Mouse (Mus musculus) liver, adult 2 months (tissue): ENCODE measurements around the gene Usp2.

ENCODE experiments used
- CTCF ChIP-seq: fragments of 200-500 bp; IDR thresholded peaks from 2 replicates; pipeline ENCODE4 v1.5.1; 2011; ENCODE audit warnings: low read depth, low read length, control low read depth
- POLR2A ChIP-seq: fragments of 200-500 bp; IDR thresholded peaks from 2 replicates; pipeline ENCODE4 v1.6.1; 2011; ENCODE audit warnings: low read length, control low read depth; ENCODE audit not compliant: insufficient read depth; ENCODE audit errors: extremely low read depth

GRCm38 (mm10) chr9:44106182-44106581, 39.4 kb downstream of the Usp2 start:
- no peak for TF ChIP-seq CTCF
- no peak for TF ChIP-seq POLR2A
